Mouse (Mus musculus) kidney, adult 2 months (tissue): ENCODE results near the gene Ypel1.

Source experiments
- CTCF ChIP-seq: fragments of 200-500 bp; conservative IDR thresholded peaks from 2 replicates; pipeline ENCODE4 v1.5.1; 2011; ENCODE audit warnings: low read depth, mild to moderate bottlenecking, control low read depth, low read length, moderate library complexity, mixed read lengths; ENCODE audit not compliant: insufficient read depth, insufficient read length
- POLR2A ChIP-seq: fragments of 200-500 bp; IDR thresholded peaks from one replicate; pipeline ENCODE4 v1.6.1; 2011; ENCODE audit warnings: low read depth, low read length, control low read depth

GRCm38 (mm10) chr16:17055584-17055983, 13.9 kb upstream of the Ypel1 start:
- TF ChIP-seq CTCF = no peak
- TF ChIP-seq POLR2A = no peak
